Mouse (Mus musculus) gastrocnemius, adult 2 months (tissue): ENCODE results near the gene Nckap5. TPM values are rescaled to one million over a fixed set of nuclear protein-coding genes. Genes with fewer than 3 reads are reported as not detected.

ENCODE experiments used
- DNase-seq: peaks from one replicate; pipeline ENCODE4 v3.0.0; 2022
- H3K27ac ChIP-seq: fragments of 200-600 bp; 2 replicates; pipeline ENCODE4 v1.8.1; 2022; ENCODE audit warnings: mild to moderate bottlenecking
- H3K4me3 ChIP-seq: fragments of 200-600 bp; 2 replicates; pipeline ENCODE4 v1.8.1; 2022; ENCODE audit warnings: mild to moderate bottlenecking, moderate library complexity
- CTCF ChIP-seq: fragments of 200-600 bp; IDR thresholded peaks from 2 replicates; pipeline ENCODE4 v1.8.1; 2022; ENCODE audit warnings: antibody characterized with exemption, mild to moderate bottlenecking, moderate library complexity
- intact Hi-C: fragments of 180-260 bp; cut with DNase I; formaldehyde crosslinking; loops from one replicate; pipeline ENCODE4 v1.15.1; 2025
- total RNA-seq, 2 experiments: library from RNA; stranded (reverse); gene quantifications; 2 replicates each; pipeline ENCODE4 v1.2.3; 2021

Gene Nckap5
- total RNA-seq, 2 experiments from 2014 or later = 0.82 to 1.6 TPM

DNA sequence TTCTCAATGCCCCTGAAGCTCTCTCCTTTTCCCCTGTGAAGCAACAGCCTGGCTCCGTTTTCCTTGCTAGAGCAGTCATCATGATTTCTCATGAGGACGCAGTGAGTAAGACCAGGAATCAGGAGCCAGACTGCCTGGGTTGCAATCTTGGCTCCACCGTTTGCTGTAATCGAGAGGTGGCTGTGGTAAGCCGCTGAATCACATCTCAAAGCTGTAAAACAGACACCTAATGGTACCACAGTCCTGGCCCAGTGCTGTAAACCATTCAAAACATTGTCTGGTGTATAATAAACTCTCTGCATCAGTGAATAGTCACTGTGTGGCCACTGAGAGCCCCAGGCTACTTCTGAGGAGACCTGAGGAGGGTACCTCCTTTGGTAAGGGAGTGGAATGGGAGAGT, 74.9 kb downstream of the Nckap5 start:
- no peak overlapping the region for H3K4me3 ChIP-seq
- DNase-seq = peak; percentile 49
- TF ChIP-seq CTCF = no peak
- no peak overlapping the region for H3K27ac ChIP-seq
- intact Hi-C loops = no loop called here

DNA sequence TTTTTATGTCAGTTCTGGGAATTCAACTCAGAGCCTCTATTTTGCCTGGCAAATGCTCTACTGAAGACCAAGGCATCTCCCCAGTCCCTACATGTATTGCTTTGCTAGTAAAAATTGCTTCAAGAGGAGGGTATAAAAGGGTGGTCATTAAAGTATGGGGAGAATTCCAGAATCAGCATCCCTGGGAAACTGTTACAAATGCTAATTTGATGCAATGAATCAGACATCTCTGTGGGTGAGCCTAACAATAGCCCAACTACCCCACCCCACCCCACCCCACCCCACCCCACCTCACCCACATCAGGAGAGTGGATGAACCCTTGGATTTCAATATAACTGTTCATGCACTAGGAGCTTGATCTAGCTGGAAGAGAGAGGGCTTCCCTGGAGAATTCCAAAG, 77.0 kb downstream of the Nckap5 start:
- intact Hi-C loops = no loop called here
- Histone ChIP-seq H3K4me3 (no peak overlapping the region), H3K27ac (no peak overlapping the region)
- no peak for TF ChIP-seq CTCF
- no peak for DNase-seq

DNA sequence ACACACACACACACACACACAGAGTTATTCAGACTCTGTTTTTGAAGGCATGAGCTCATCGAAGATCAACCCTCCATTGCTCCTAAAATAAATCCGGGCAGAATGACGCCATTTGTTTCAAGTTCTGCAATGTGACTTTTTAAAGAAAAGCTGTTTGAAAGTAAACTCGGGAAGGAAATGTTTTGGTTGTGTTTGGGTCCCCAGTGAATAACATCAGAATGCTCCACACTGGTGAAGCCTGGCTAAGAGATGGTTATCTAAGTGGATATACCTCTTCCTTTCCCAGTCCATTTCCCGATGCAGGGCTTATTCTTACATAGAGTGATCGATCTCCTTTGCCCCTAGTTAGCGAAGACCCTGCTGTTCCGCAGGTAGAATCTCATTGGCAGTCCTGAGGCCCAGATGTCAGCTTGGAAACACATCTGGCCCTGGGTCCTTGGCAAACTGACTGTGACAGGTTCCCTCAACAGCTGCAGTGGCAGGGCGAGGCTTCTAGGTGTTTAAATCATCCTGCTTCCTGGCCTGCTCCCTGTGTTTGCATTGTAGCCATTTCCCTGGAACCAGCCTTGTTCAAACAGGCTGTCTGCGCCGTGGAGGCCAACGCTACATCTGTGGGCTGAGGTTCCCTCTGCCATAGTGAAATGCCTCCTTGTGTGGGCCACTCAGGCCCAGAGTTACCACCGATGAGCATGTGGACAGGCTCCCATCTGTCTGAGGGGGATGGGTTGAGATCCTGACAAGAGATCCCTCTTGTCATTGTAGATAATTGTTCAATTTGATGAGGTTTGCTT, 78.2 kb downstream of the Nckap5 start:
- no peak for DNase-seq
- Histone ChIP-seq H3K27ac (no peak overlapping the region), H3K4me3 (no peak overlapping the region)
- TF ChIP-seq CTCF = no peak
- intact Hi-C loops = no loop called here

DNA sequence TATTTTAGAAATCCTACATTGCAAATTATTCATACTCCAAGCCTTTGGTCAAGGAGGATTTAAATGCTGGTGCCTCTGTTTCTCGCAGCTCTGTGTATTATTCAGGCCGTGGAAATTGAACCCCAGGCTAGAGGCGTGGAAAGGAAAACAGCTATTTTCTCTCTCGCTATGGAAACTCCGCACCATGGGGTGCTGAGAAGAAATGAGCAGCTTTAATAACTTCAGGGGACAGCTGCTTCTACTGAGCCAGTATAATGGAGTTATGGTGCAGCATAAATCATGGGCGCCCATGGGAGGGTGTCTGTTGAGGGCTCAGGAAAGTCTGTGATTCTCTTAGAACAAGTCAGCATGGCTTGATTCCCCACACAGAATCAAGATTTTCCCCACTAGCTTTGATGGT, 79.5 kb downstream of the Nckap5 start:
- DNase-seq = no peak
- Histone ChIP-seq H3K27ac (no peak overlapping the region), H3K4me3 (no peak overlapping the region)
- intact Hi-C loops = no loop called here
- no peak for TF ChIP-seq CTCF

DNA sequence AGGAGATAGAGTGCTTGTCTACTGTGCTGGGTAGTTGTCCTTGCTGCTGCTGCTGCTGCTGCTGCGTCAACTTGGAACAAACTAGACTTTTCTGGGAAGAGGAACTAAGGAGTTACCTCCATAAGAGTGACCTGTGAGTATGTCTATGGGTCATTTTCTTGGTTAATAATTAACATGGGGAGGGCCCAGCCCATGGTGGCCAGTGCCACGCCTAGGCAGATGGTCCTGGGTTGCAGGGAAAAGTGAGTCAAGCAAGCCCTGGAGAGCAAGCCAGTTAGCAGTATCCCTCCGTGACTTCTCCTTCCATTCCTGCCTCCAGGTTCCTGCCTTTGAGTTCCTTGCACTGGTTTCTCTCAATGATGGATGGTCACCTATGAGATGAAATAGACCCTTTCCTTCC, 80.4 kb downstream of the Nckap5 start:
- no peak overlapping the region for H3K4me3 ChIP-seq
- intact Hi-C loops = no loop called here
- H3K27ac ChIP-seq = no peak overlapping the region
- no peak for DNase-seq
- no peak for TF ChIP-seq CTCF

DNA sequence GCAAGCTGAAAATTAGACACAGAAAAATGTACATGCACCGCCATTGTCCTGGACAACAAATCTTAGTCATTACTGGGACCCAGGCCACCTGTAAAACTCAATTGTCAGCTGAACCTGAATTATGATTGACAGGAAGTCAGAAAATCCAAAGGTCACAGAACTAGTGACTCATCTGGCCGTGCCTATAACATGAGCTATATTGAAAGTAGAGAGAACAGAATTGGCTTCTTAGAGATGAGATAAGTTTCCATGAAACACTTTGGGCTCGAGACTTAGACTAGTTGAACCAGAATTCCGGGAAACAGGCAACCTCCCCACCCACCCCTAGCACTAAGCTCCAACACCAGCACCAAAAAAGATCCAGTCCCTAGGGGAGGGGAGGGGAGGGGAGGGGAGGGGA, 82.7 kb downstream of the Nckap5 start:
- no peak for TF ChIP-seq CTCF
- no peak overlapping the region for H3K4me3 ChIP-seq
- H3K27ac ChIP-seq = no peak overlapping the region
- intact Hi-C loops = no loop called here
- no peak for DNase-seq

DNA sequence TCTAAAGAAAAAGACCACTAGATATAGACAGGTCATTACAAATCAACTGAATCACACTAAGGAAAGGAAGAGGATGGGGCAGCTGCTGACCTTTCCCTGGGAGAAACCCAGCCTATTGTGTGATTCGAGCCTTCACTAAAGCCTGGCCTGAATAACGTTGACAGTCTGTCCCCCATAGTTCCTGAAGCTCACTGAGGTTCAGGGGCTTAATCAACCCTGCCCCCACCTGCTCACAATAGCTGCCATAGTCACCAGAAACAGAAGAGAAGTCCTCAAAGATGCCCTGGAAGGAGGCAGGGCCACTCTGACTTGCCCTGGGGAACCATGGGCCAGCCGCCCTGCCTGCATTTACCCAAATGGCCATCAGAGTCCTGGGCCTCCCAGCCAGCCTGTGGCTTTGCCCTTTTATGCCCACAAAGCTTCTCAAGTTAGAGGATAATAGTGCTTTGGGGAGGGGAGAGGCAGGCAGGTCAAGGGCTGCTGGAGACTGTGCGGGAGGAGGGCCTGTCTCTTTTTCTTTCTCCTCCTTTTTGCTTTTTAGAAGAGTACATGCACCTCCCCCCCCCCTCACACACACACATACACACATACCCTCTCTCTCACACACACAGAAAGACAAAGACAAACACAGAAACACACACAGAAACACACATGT, 85.0 kb downstream of the Nckap5 start:
- intact Hi-C loops = no loop called here
- TF ChIP-seq CTCF = no peak
- Histone ChIP-seq H3K4me3 (no peak overlapping the region), H3K27ac (no peak overlapping the region)
- no peak for DNase-seq

DNA sequence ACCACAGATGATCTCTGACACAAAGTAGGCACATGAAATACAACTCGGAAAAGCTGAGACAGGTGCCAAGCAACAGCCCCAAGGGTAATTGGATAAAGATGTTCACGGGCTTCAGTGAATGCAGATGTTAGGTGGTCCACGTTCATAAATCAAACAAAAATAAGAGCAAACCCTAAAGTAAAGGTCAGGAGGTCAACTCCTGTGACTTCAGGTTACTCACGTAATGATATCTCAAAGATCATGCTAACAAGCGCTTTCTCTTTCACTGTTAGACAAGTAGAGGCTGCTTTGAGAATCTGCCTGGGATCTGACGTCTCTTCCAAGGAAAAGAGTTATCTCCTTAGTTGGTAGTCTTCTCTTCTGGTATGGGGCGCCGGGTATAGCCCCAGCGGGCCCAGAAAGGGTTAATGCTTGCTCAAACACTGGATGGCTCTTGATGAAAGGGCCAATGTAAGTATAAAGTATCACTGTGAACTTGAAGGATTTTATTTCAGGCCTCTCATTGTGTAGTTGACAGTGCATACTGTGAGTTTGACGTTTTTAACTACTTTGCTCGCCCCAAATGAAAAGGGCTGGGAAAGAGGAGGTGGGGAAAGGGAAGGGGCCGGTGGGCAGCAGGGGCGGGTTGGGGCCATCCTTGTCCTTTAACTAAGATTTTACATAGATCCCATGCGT, 85.8 kb downstream of the Nckap5 start:
- intact Hi-C loops = no loop called here
- no peak for TF ChIP-seq CTCF
- DNase-seq = no peak

DNA sequence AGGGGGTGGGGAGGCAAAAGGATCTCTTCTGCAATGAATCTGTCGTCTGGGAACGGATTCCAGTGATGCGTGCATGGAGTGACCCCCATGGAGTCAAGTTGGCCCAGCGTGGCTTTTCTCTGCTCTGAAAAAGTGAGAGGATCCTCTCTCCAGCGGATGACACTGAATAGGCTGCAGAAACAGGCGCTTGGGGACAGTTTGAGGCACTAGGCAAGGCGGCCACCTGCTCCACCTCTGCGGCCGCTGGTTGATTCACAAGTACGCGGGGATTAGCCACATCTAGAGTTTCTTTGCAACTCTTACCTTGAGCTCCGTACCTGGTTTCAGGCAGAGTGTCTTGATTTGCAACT, 92.3 kb downstream of the Nckap5 start:
- peak overlapping the region; percentile 74 for H3K4me3 ChIP-seq
- no peak for DNase-seq
- TF ChIP-seq CTCF = no peak
- H3K27ac ChIP-seq = peak overlapping the region; percentile 65; the same call in 1 of the 2 replicates
- intact Hi-C loops = no loop called here

More for the DNA sequence above, 85.8 kb downstream of the Nckap5 start:
- H3K27ac ChIP-seq = no peak overlapping the region
- no peak overlapping the region for H3K4me3 ChIP-seq

DNA sequence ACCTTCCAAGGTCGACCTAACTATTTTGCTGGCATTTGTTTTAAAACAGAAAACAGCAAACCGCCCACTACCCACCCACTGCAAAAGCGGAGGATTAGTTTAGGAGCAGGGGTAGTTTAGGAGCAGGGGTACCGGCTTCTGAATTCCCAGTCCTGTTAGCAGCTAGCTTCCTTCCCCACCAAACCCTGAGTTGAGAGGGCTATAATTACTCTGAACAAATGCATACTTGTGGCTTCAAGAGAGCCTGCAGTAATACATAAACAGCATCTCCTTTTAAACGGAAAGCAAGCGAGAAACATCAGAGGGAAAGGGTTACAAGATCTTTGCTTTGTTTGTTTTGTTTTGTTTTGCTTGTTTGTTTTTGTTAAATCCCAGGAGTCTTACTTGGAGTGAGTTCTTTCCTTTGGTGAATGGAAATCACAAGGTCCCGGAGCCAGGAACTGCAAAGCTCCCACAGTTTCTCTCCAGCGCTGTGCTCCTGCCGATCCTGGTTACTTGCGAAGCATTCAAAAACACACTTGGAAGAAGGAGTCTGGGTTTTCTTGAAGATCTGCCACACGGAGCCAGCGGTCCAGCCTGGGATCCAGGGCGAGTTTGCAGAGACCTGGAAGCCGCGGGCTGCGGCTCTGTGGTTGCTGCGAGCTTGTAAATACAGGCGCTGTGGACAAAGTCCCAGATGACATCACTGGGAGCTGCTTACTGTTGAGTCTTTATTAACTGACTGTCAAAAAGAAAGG, 92.9 kb downstream of the Nckap5 start:
- H3K27ac ChIP-seq = peak overlapping the region; percentile 65
- no peak for TF ChIP-seq CTCF
- intact Hi-C loops = no loop called here
- DNase-seq = peak; percentile 62
- H3K4me3 ChIP-seq = peak overlapping the region; percentile 74

DNA sequence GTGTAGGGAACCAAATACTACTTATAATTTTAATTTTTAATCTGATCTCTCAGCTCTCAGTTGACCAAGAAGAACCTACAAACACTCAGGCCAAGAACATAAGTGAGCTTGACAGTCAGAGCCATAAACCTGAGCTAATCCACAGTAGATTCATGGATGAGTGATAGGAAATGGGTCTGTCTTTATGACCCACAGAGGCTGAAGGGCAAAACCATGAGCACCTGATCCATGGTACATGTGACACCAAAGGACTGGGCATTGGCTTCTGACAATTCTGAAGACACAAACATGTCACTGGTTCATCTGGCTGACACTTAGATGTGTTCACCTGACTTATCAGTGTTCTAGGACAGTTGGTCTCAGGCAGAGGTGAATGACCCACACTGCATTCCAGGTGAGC, 98.9 kb downstream of the Nckap5 start:
- no peak for DNase-seq
- intact Hi-C loops = no loop called here
- no peak for TF ChIP-seq CTCF

DNA sequence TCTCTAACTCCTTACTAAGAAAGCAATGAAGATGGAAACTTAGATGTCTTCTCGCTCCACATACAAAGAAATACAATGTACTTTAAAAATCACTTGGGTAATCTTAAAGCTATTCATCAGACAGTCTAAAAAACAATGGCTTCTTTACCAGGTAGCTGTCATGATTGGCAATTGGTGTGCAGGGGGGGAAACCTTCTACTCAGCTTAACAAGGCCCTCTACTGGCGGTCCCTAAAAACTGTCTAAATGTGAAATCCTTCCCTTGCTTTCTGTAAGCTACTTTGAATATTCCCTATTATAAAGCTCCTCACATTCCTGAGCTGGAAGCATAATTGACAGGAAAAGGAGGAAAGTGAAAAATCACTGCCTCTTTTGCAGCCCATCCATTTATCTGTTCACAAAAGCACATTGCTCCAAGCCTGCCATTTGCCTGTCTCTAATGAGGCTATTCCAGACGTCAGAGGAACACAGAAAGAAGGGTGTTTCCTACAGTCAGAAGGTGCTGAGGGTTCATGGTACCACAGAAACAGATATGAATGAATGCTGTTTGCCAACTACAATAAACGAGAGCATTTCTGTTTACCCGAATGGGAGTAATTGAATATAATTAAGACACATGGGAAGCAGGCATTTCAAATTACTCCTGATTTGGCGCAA, 104.1 kb downstream of the Nckap5 start:
- intact Hi-C loops = no loop called here
- no peak for DNase-seq
- Histone ChIP-seq H3K4me3 (no peak overlapping the region), H3K27ac (no peak overlapping the region)
- peak; percentile 55 for TF ChIP-seq CTCF

More for the DNA sequence above, 98.9 kb downstream of the Nckap5 start:
- Histone ChIP-seq H3K27ac (no peak overlapping the region), H3K4me3 (no peak overlapping the region)
